Mouse (Mus musculus): ENCODE data around the gene Npcd.

DNA sequence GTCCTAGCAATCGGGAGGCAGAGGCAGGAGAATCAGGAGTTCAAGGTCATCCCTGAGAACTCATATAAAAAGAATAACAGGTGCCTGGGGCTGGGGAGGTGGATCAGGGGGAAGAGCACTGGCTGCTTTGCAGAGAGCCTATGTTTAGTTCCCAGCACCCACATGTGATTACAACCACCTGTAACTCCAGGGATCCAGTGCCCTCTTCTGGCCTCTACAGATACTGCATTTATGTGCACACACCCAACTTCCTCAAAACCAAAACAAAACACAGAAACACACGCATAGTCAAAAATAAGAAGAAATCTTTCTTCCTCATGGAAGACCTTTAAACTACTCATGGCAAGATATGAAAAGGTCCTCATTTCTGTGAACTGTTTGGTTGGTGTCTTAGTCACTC, 16.1 kb upstream of the Npcd start:
- no peak for TF ChIP-seq MYOD1 (IDR thresholded peaks at IDR 0.05; ENCODE audit: control insufficient read depth in 1 of 3, insufficient read length in 2 of 3, low read depth in 2 of 3)
- no peak for TF ChIP-seq POLR2A (IDR thresholded peaks at IDR 0.05; ENCODE audit: insufficient read length, low read depth)
- no peak for TF ChIP-seq USF1 (IDR thresholded peaks at IDR 0.05; ENCODE audit: low read depth)
- TF ChIP-seq SRF (IDR thresholded peaks at IDR 0.05; ENCODE audit: control insufficient read depth, insufficient read length, low read depth), result no peak
- no peak for TF ChIP-seq CEBPB (IDR thresholded peaks at IDR 0.05; ENCODE audit: insufficient read depth, poor library complexity, severe bottlenecking)
- TF ChIP-seq POLR2AphosphoS2 (IDR thresholded peaks at IDR 0.05; ENCODE audit: insufficient read length, low read depth), result no peak
- no peak for TF ChIP-seq MAX (IDR thresholded peaks at IDR 0.05; ENCODE audit: low read depth)
- no peak for TF ChIP-seq TCF12 (IDR thresholded peaks at IDR 0.05; ENCODE audit: insufficient read depth, poor library complexity, severe bottlenecking)
- TF ChIP-seq REST (IDR thresholded peaks at IDR 0.05; ENCODE audit: insufficient read depth, insufficient read length), result no peak
- no peak for TF ChIP-seq TCF3 (IDR thresholded peaks at IDR 0.05; ENCODE audit: insufficient read length, low read depth)
- no peak for TF ChIP-seq MYOG (IDR thresholded peaks at IDR 0.05; ENCODE audit: control insufficient read depth in 1 of 3, insufficient read depth in 1 of 3, insufficient read length in 2 of 3, low read depth in 2 of 3)
- no peak for TF ChIP-seq E2F4 (IDR thresholded peaks at IDR 0.05; ENCODE audit: insufficient read depth)

Data from myocyte (in vitro differentiated cells).